In the genomic region with DNA sequence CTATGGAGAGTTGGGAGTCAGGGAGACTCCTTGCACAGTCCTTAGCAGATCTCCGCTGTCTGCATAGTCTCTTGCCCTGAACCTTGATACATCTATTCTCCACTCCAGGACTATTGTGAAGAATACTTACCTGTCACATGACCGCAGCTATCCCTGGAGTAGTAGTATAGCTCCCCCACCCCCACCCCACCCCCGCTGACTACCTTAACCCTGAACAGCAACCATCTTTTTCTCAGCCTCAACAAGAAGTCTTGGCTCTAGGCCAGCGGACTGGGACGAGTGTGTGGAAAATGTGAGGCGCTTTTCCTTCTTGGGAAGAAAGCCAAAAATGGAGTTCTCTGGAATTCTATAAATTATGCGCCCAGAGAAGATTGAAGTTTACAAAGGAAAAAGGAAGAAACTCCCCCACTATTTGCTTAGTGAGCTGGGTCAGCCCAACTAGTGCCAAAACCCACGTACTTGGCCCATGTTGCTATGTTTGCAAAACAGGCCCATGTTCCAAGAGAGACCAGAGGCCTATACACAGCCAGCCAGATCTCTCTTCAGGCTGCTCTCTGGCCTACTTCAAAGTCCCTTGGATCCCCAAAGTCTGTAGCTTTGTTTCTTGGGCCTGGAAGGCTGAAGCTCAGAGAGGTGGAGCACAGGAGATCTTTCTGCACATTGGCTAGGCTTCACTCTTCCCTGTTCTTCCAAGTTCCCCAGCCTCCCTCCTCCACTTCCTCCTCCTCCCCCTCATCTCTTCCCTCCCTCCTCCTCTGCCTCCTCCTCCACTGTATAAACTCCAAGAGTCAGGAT, we compare ENCODE assay signal across 8 mouse cellular contexts. TPM values are rescaled to one million over a fixed set of nuclear protein-coding genes. Genes with fewer than 3 reads are reported as not detected.
A peak's percentile ranks its signal among the peaks of the same experiment; 100 is the strongest.
DNase-seq lines count a peak whose midpoint lies in the region; ATAC-seq lines count a peak whose summit lies in the region.

No protein-coding gene starts in this region.

- H3K36me3 ChIP-seq in forebrain, embryonic 15.5 days: no peaks in the 10 kb centered on the region
- H3K36me3 ChIP-seq in midbrain, embryonic 13.5 days: no peaks in the 10 kb centered on the region

- no peak overlapping the region for H3K9ac ChIP-seq in forebrain, embryonic 15.5 days (replicated peaks)
- H3K9ac ChIP-seq in midbrain, embryonic 13.5 days (replicated peaks): no peak overlapping the region

- no peak overlapping the region for H3K4me2 ChIP-seq in forebrain, embryonic 15.5 days (replicated peaks)
- H3K4me2 ChIP-seq in midbrain, embryonic 13.5 days (replicated peaks): no peak overlapping the region

- peak; percentile 69 to 77 for DNase-seq in right cerebral cortex, postnatal 10 days (ENCODE audit: low spot score in 2 of 2)
- DNase-seq in right cerebral cortex, postnatal 36 days (ENCODE audit: low spot score in 2 of 2): no peak
- peak; percentile 87 to 90 for DNase-seq in heart, postnatal 10 days
- peak; percentile 40 to 57 for DNase-seq in layer of hippocampus, adult 8-10 months (ENCODE audit: low spot score in 2 of 2)
- no peak for DNase-seq in thymus, postnatal 25 days
- no peak for DNase-seq in cerebellum, postnatal 36 days

- intact Hi-C loops in heart, postnatal 10 days (cut with DNase I): no loop called here

- H3K27ac ChIP-seq in forebrain, embryonic 15.5 days (replicated peaks): peak overlapping the region; percentile 59
- no peak overlapping the region for H3K27ac ChIP-seq in midbrain, embryonic 13.5 days

- H3K27me3 ChIP-seq in forebrain, embryonic 15.5 days: no peaks in the 10 kb centered on the region
- no peaks in the 10 kb centered on the region for H3K27me3 ChIP-seq in midbrain, embryonic 13.5 days

- WGBS in forebrain, embryonic 15.5 days: 36% methylated on average over 8 of the region's 8 CpGs
- 77% methylated on average over 8 of the region's 8 CpGs for WGBS in midbrain, embryonic 13.5 days

- H3K4me1 ChIP-seq in forebrain, embryonic 15.5 days: peaks cover 18% of the 10 kb centered on the region
- H3K4me1 ChIP-seq in midbrain, embryonic 13.5 days (replicated peaks): peaks cover 11% of the 10 kb centered on the region; the same call in 1 of the 2 replicates

- peak; percentile 58 for ATAC-seq in forebrain, embryonic 15.5 days (replicated peaks)
- peak; percentile 71 for ATAC-seq in midbrain, embryonic 13.5 days

- no peaks in the 10 kb centered on the region for H3K9me3 ChIP-seq in forebrain, embryonic 15.5 days
- no peaks in the 10 kb centered on the region for H3K9me3 ChIP-seq in midbrain, embryonic 13.5 days

- H3K4me3 ChIP-seq in forebrain, embryonic 15.5 days: no peak overlapping the region
- no peak overlapping the region for H3K4me3 ChIP-seq in midbrain, embryonic 13.5 days (replicated peaks)

RNA-seq across cellular contexts. Expression of gene Ppp1r3c, which starts 48.4 kb away (rescaled TPM):
- 6.3 and 8.2 TPM in 2 replicates for polyA plus RNA-seq in forebrain, embryonic 15.5 days (2015; fragmentation: Nextera tagmentation; extraction: Ambion mirVana)
- total RNA-seq in heart, postnatal 10 days (2021): 10 to 100 TPM; 72.2 to 86.1 TPM
- total RNA-seq in layer of hippocampus, adult 8-10 months (2022): 10 to 100 TPM; 54.6 to 70.2 (median 64.5) TPM
- 5.9 and 7.1 TPM in 2 replicates for polyA plus RNA-seq in midbrain, embryonic 13.5 days (2015; fragmentation: Nextera tagmentation; extraction: Ambion mirVana)

Comparison
In these comparisons a context has a peak if more than half of its experiments do, and no peak if none do; other contexts are left out.
1. DNase-seq: peak in right cerebral cortex, postnatal 10 days (2 of 2), heart, postnatal 10 days (2 of 2) and layer of hippocampus, adult 8-10 months (2 of 2); none in right cerebral cortex, postnatal 36 days (0 of 2), thymus, postnatal 25 days (single experiment) and cerebellum, postnatal 36 days (0 of 2).